Mouse (Mus musculus) liver, adult 2 months (tissue): ENCODE results near the gene Tada2b.

Experiments used
- CTCF ChIP-seq: fragments of 200-500 bp; IDR thresholded peaks from 2 replicates; pipeline ENCODE4 v1.5.1; 2011; ENCODE audit warnings: low read depth, low read length, control low read depth
- POLR2A ChIP-seq: fragments of 200-500 bp; IDR thresholded peaks from 2 replicates; pipeline ENCODE4 v1.6.1; 2011; ENCODE audit warnings: low read length, control low read depth; ENCODE audit not compliant: insufficient read depth; ENCODE audit errors: extremely low read depth

DNA sequence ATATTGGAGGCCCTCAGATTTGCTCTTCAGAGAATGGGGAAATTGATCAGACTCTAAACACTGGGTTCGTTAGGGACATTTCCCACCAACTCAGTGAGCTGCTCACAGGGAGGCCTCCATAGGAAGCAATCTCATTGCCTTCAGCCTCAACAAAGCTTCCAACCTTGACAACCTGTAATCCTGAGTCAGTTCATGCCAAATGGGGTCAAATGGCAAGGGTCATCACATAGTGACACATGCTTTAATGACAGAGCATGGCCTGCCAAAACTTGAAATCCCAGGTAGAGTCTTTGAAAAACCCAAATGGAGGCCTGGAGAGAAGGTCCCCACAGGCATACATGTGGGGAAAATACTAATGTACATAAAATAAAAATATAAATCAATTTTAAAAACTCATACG, 42.8 kb upstream of the Tada2b start:
- TF ChIP-seq POLR2A = no peak
- TF ChIP-seq CTCF = no peak
